Mouse (Mus musculus) kidney, postnatal 0 days (tissue): ENCODE measurements around the gene Rdm1. TPM values are rescaled to one million over a fixed set of nuclear protein-coding genes. Genes with fewer than 3 reads are reported as not detected.
"Not testable (repeated sequence)": the region's sequence is repeated elsewhere in the genome, so short reads cannot be mapped to it uniquely, and the experiment has no call there.

Experiments
- ATAC-seq: fragments of 200-750 bp; cut with Nextera tagmentation; replicated peaks from 2 replicates; pipeline ENCODE4 v1.8.0; 2017; ENCODE audit warnings: low read depth, moderate number of reproducible peaks, moderate TSS enrichment, moderate library complexity; ENCODE audit not compliant: low FRiP score
- DNase-seq: peaks from one replicate; pipeline ENCODE4 v3.0.0-alpha.2; 2016; ENCODE audit warnings: low spot score
- H3K27ac ChIP-seq: fragments of 300-500 bp; sonication (generic); 2 replicates; pipeline ENCODE4 v1.5.1; 2014; ENCODE audit warnings: mild to moderate bottlenecking
- H3K27me3 ChIP-seq: fragments of 300-500 bp; sonication (generic); 2 replicates; pipeline ENCODE4 v1.6.1; 2014; ENCODE audit warnings: low read length, mixed read lengths; ENCODE audit not compliant: insufficient read depth
- H3K36me3 ChIP-seq: fragments of 300-500 bp; sonication (generic); 2 replicates; pipeline ENCODE4 v1.6.1; 2014; ENCODE audit warnings: low read length, mixed read lengths; ENCODE audit not compliant: insufficient read depth
- H3K4me1 ChIP-seq: fragments of 300-500 bp; sonication (generic); replicated peaks from 2 replicates; pipeline ENCODE4 v1.6.1; 2014; ENCODE audit warnings: antibody characterized with exemption, low read length, mixed read lengths; ENCODE audit not compliant: insufficient read depth
- H3K4me2 ChIP-seq: fragments of 300-500 bp; sonication (generic); 2 replicates; pipeline ENCODE4 v1.6.1; 2014; ENCODE audit warnings: mild to moderate bottlenecking, low read length, moderate library complexity, mixed read lengths
- H3K4me3 ChIP-seq: fragments of 300-500 bp; sonication (generic); replicated peaks from 2 replicates; pipeline ENCODE4 v1.5.1; 2014; ENCODE audit warnings: low read depth, low read length
- H3K9ac ChIP-seq: fragments of 300-500 bp; sonication (generic); 2 replicates; pipeline ENCODE4 v1.6.1; 2014; ENCODE audit warnings: low read depth, low read length
- H3K9me3 ChIP-seq: fragments of 300-500 bp; sonication (generic); replicated peaks from 2 replicates; pipeline ENCODE4 v1.6.1; 2016; ENCODE audit warnings: low read length, inconsistent platforms, mixed read lengths
- CTCF ChIP-seq: IDR thresholded peaks from 2 replicates; pipeline ENCODE4 v1.5.1; 2016; ENCODE audit warnings: antibody characterized with exemption, low read depth, mild to moderate bottlenecking, moderate library complexity
- WGBS: fragments of 180-500 bp; shearing (Covaris S2); extraction: QIAGEN DNeasy Blood & Tissue Kit; methylation state at CpG from one replicate; pipeline ENCODE4 v1.1.7; 2014; 5-methylcytosine and 5-hydroxymethylcytosine counted together
- polyA plus RNA-seq: library from polyadenylated mRNA; unstranded; fragments of >200 nt; fragmentation: Nextera tagmentation; extraction: Ambion mirVana; gene quantifications from 2 replicates; pipeline ENCODE4 v1.2.1, GENCODE M21; 2015

Rdm1 gene
- polyA plus RNA-seq, 1 experiment from 2014 or later, result 37.6 TPM

DNA sequence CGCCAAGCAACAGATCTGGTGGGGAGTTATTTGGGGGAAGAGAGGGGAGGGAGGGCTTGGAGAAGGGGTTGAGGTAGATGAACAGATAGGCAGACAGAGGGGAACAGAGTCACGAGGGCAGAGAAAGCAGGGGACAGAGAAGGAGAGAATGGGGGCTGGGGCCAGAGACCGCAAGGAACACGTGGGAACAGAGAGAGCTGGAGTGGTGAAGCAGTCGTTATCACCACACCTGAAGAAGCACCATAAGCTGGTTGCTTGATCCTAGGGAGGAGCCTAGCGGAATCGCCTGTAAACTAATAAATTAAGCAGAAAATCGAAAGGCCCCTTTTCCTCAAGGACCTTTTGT is 373 bp upstream of the Rdm1 start:
- Histone ChIP-seq H3K27me3 (no peaks in the 10 kb centered on the region), H3K4me1 (no peaks in the 10 kb centered on the region), H3K4me3 (peak overlapping the region; percentile 41), H3K27ac (peak overlapping the region; percentile 99), H3K36me3 (no peaks in the 10 kb centered on the region), H3K9me3 (no peaks in the 10 kb centered on the region), H3K4me2 (peak overlapping the region; percentile 73), H3K9ac (peak overlapping the region; percentile 72)
- DNase-seq, result no peak
- ATAC-seq, result peak; percentile 9
- no peak for TF ChIP-seq CTCF
- 2% methylated on average over 8 of the region's 8 CpGs for WGBS

DNA sequence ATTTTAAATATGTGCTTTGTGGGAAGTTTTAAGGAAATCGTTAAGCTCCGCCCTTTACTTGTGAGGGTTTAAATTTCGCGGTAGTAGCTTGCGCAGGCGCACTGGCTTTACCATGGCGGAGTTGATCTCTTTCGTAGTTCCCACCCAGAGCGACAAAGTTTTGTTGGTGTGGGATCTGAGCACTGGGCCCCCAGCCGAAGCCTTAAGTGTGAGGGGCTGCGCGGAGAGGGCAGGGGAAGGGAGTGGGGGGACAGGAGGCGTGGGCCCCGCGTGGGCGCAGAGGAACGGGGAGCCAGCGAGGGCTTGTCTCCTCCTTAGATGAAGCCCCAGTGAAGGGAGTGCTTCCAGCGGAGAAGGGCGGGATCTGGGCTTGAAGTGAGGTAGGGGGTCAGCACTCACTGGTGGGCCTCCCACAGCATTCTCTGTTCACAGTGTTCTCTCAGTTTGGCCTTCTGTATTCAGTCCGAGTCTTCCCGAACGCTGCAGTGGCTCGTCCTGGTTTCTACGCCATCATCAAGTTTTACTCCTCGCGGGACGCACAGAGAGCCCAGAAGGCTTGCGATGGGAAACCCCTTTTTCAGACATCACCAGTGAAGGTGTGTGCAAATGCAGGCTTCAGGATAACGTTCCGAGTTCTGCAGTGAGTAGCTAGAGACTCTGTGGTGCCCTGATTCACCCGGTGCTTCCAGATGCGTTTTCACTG is 1.0 kb downstream of the Rdm1 start:
- peak overlapping the region; percentile 68 for H3K9ac ChIP-seq
- peak overlapping the region; percentile 44 for H3K4me3 ChIP-seq
- H3K36me3 ChIP-seq, result no peaks in the 10 kb centered on the region; the same call in 1 of the 2 replicates
- under 1% methylated on average over 33 of the region's 33 CpGs for WGBS
- TF ChIP-seq CTCF, result no peak
- ATAC-seq (peak; percentile 52), DNase-seq (no peak)
- no peaks in the 10 kb centered on the region for H3K9me3 ChIP-seq
- H3K4me1 ChIP-seq, result no peaks in the 10 kb centered on the region
- no peaks in the 10 kb centered on the region for H3K27me3 ChIP-seq
- peak overlapping the region; percentile 92 for H3K27ac ChIP-seq
- H3K4me2 ChIP-seq, result peak overlapping the region; percentile 73

DNA sequence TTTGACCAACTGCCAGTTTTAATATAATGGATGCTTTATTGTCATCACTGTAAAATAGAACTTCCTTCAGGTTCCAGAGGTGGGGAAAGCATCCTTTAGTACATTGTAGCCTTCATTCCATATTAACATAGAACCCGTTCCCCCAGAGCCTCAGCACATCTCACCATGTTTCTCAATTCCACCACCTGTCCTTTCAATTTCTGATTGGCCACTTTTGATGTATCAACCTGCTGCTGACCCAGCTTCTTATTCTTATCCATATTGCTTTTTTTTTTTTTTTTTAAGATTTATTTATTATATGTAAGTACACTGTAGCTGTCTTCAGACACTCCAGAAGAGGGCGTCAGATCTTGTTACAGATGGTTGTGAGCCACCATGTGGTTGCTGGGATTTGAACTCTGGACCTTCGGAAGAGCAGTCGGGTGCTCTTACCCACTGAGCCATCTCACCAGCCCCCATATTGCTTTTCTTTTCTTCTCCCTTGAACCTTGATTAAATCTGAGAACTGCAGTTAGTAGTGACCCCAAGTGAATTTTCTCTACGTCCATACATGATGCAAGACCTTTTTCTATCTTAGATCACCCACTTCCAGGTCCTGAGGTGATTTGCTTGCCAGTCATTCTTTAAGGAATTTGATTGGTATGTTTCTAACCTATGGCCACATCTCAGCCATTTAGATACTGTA is 1.9 kb downstream of the Rdm1 start:
- H3K4me1 ChIP-seq, DNase-seq, H3K9me3 ChIP-seq, H3K9ac ChIP-seq, ATAC-seq, H3K27ac ChIP-seq, H3K36me3 ChIP-seq, H3K27me3 ChIP-seq: not testable (repeated sequence)
- Histone ChIP-seq H3K4me3 (peak overlapping the region; percentile 44), H3K4me2 (peak overlapping the region; percentile 73)
- WGBS, result 69% methylated on average over 4 of the region's 5 CpGs

DNA sequence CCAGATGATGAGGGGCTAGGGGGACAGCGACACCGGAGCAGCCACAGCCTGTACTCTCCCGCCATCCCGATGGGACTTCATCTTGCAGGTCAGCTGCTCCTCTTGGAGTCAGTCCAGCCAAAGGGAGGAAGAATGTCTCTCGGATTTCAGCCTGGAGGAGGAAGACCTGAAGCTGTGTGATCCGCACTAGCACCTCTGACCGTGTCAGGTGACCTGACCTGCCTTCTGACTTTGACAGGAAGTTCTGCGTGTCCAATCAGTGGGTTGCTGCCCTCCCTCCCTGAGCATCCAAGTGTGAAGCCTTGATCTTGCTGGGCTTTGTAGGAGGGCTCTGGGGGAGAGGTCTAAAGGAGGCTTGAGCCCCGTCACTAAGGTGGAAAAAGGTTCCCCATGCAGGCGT is 8.7 kb downstream of the Rdm1 start:
- no peaks in the 10 kb centered on the region for H3K27me3 ChIP-seq
- no peak overlapping the region for H3K4me2 ChIP-seq
- no peaks in the 10 kb centered on the region for H3K9me3 ChIP-seq
- peak; percentile 45 for DNase-seq
- H3K4me3 ChIP-seq, result no peak overlapping the region
- no peak overlapping the region for H3K27ac ChIP-seq
- H3K9ac ChIP-seq, result no peak overlapping the region
- no peak for TF ChIP-seq CTCF
- no peaks in the 10 kb centered on the region; the same call in 1 of the 2 replicates for H3K36me3 ChIP-seq
- WGBS, result 43% methylated on average over 10 of the region's 10 CpGs
- peak; percentile 56 for ATAC-seq
- no peaks in the 10 kb centered on the region for H3K4me1 ChIP-seq

DNA sequence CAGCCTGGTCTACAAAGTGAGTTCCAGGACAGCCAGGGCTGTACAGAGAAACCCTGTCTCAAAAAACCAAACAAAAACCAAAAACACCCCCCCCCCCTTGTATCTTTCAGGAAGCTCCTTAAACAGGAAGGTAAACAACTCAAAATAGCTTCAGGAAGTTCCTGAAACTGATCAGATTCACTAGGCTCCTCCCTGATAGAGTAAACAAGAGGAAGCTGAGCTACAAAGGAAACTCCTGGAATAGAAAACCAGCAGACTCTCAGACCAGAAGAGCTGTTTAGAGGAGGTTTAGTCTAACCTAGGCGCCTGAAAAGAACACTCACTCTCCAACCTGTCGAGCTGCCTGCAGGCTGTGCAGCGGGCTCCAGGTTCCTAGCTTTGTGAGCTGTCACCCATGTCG is 12.8 kb downstream of the Rdm1 start:
- no peak for TF ChIP-seq CTCF
- ATAC-seq (no peak), DNase-seq (no peak)
- H3K9me3 ChIP-seq, result no peaks in the 10 kb centered on the region
- H3K4me3 ChIP-seq, result no peak overlapping the region
- 92% methylated on average over 4 of the region's 4 CpGs for WGBS
- H3K27ac ChIP-seq, result no peak overlapping the region
- H3K4me2 ChIP-seq, result no peak overlapping the region
- no peaks in the 10 kb centered on the region for H3K27me3 ChIP-seq
- no peaks in the 10 kb centered on the region for H3K36me3 ChIP-seq
- H3K9ac ChIP-seq, result no peak overlapping the region
- no peaks in the 10 kb centered on the region for H3K4me1 ChIP-seq

DNA sequence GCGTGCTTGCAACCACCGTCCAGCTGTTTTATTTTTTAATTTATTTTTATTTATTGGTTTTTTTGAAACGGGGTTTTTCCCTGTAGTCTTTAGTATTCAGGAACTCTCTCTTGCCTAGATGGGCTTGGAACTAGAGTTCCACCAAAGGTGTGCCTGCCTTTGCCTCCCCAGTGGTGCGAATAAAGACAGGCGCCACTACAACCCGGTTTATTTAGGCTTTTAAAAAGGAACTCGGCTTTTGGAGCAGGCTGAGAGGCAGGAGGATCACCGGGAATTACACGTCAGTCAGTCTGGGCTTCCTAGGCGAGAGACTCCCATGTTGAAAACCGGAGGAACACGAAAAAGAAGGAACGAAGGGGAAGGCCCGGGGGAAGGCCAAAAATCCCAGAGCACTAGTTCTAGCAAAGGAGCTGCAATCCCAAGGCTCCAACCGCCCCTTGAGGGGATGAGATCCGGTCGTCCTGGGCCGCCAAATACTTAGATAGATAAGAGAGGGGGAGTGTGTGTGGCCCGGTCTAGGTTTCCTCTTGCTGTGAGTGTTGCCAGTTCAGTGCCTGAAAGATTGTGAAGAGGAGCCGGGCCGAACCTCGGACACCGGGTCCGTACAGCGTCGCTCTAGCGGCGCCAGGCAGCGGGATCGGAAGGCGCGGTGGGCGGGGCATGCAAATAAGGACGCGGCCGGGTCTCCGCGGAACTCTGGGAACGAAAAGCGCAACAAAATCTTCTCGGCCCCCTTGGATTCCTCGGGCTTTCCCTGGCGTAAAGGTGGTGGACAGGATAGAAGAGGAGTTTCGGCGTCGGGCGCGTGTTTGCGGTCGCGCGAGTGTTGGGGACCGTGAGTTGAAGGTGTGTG is 14.1 kb downstream of the Rdm1 start:
- 4% methylated on average over 49 of the region's 53 CpGs for WGBS
- peak overlapping the region; percentile 14; the same call in 1 of the 2 replicates for H3K9ac ChIP-seq
- not testable (repeated sequence) for H3K9me3 ChIP-seq

DNA sequence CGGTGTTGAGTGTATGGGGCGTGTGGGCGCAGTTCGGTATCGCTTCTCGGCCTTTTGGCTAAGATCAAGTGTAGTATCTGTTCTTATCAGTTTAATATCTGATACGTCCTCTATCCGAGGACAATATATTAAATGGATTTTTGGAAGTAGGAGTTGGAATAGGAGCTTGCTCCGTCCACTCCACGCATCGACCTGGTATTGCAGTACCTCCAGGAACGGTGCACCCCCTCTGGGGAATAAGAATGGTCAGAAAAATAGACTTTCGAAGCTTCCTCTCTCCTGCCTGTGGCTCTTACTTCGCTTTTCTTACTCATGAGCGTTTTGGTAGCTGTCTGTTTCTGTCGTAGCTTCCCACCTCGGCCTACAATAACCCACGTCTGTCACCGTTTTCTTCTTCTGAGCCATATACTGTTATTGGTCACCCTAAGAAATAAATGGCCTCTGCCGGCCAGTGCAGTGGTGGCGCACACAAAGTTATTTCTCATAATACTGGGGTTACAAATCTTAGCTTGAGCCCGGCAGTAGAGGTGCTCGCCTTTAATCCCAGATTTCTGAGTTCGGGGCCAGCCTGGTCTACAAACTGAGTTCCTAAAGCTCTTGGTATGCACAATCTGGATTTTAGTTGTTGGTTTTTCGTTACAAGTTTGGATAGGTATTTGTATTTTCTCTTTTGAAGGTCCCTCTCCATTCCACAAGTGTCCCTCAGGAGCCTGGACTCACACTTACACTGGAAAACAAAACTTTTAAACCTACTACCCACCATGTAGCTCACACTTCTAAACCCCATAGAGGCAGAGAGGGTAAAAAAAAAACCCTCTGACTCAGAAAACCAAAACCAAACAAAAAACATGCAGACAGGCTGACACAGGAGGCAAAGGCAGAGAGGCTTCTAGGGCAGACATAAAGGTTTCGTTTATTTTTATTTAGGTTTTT is 15.0 kb downstream of the Rdm1 start:
- WGBS, result 5% methylated on average over 14 of the region's 26 CpGs
- not testable (repeated sequence) for H3K4me3 ChIP-seq, H3K4me2 ChIP-seq, H3K9me3 ChIP-seq, H3K4me1 ChIP-seq, H3K27me3 ChIP-seq, H3K9ac ChIP-seq, H3K36me3 ChIP-seq
- peak overlapping the region; percentile 82 for H3K27ac ChIP-seq
- DNase-seq (peak; percentile 87), ATAC-seq (peak; percentile 78)

More for the DNA sequence above, 14.1 kb downstream of the Rdm1 start:
- peak overlapping the region; percentile 82 for H3K27ac ChIP-seq
- H3K36me3 ChIP-seq, H3K27me3 ChIP-seq, H3K4me1 ChIP-seq: not testable (repeated sequence)
- peak overlapping the region; percentile 24; the same call in 1 of the 2 replicates for H3K4me3 ChIP-seq
- ATAC-seq (peak; percentile 48), DNase-seq (peak; percentile 74)
- H3K4me2 ChIP-seq, result peak overlapping the region; percentile 46
